Mouse (Mus musculus): ENCODE measurements at regions not wholly inside any gene's neighbourhood (a gene's known extent, or its start where the extent isn't known, plus 50 kb on each side); places are given as distances from the start of the nearest gene placed in this dataset.

DNA sequence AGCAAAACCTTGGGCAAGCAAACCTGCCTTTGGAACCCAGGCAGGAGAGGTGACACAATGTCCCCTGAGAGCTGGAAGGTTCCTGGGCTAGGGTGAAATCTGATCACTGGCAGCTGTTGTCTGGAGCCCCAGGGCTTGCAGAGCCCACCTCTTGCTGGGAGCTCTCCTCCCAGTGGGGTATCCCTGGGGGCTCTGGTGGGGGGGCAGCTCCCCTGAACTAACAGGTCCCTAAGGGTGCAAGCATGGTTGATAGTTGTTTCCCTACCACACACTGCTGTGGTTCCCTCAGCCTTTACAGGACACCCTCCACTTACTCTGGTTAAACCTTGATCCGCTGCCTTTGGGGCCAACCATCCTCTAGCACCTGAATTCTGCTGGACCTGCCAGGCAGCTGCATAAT lies 367.3 kb upstream of the Myt1l start:
- no peak for TF ChIP-seq CTCF (IDR thresholded peaks at IDR 0.05; ENCODE audit: low read depth)
- no peak for TF ChIP-seq EP300 (IDR thresholded peaks at IDR 0.05; ENCODE audit: low read depth)

Measured in heart, postnatal 0 days (tissue).